Mouse (Mus musculus) cortical plate, adult 2 months (tissue): ENCODE measurements around the gene Methig1.

ENCODE experiments used
- CTCF ChIP-seq: fragments of 200-500 bp; IDR thresholded peaks from 2 replicates; pipeline ENCODE4 v1.5.1; 2011; ENCODE audit warnings: mild to moderate bottlenecking, control low read depth, low read length; ENCODE audit not compliant: insufficient read depth; ENCODE audit errors: extremely low read depth
- POLR2A ChIP-seq: fragments of 200-500 bp; IDR thresholded peaks from 2 replicates; pipeline ENCODE4 v1.6.1; 2011; ENCODE audit warnings: mild to moderate bottlenecking, low read length, control low read depth; ENCODE audit not compliant: insufficient read depth; ENCODE audit errors: extremely low read depth

DNA sequence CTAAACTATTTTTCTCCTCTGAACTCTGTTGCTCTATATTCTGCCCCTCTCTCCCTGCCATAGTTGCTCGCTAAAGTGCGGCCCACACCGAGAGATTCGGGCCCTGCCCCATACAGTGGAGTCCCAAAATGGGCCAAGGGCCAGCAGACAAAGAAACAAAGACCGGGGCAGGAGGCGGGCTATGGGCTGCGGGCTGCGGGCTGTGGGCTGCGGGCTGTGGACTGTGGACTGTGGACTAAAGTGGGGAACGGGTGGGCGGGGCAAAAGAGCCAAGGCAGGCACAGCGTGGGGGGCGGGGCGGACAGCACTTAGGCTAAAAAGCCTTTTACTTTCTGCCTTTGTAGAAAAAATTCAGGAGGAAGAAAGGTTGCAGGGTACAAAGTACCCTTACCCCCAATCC is 6.2 kb upstream of the Methig1 start:
- TF ChIP-seq CTCF (no peak), POLR2A (no peak)
